Mouse (Mus musculus) lung, embryonic 16.5 days (tissue): ENCODE measurements around the gene Mrpl43. TPM values are rescaled to one million over a fixed set of nuclear protein-coding genes. Genes with fewer than 3 reads are reported as not detected.
A peak's percentile ranks its signal among the peaks of the same experiment; 100 is the strongest.

ENCODE experiments used
- ATAC-seq: fragments of 200-750 bp; cut with Nextera tagmentation; 2 replicates; pipeline ENCODE4 v1.8.0; 2017; ENCODE audit warnings: low read depth, mild to moderate bottlenecking, moderate library complexity
- H3K27ac ChIP-seq: fragments of 300-500 bp; sonication (generic); 2 replicates; pipeline ENCODE4 v1.5.1; 2014; ENCODE audit warnings: mild to moderate bottlenecking, control low read depth, low read length
- H3K27me3 ChIP-seq: fragments of 300-500 bp; sonication (generic); 2 replicates; pipeline ENCODE4 v1.6.1; 2014; ENCODE audit warnings: low read depth, low read length, mixed read lengths; ENCODE audit not compliant: control insufficient read depth, insufficient read depth
- H3K36me3 ChIP-seq: fragments of 300-500 bp; sonication (generic); 2 replicates; pipeline ENCODE4 v1.6.1; 2014; ENCODE audit warnings: low read length; ENCODE audit not compliant: control insufficient read depth, insufficient read depth
- H3K4me1 ChIP-seq: fragments of 300-500 bp; sonication (generic); replicated peaks from 2 replicates; pipeline ENCODE4 v1.6.1; 2014; ENCODE audit warnings: low read length, mixed read lengths; ENCODE audit not compliant: control insufficient read depth, insufficient read depth
- H3K4me2 ChIP-seq: fragments of 300-500 bp; sonication (generic); 2 replicates; pipeline ENCODE4 v1.6.1; 2014; ENCODE audit warnings: low read depth, low read length, control low read depth
- H3K4me3 ChIP-seq: fragments of 300-500 bp; sonication (generic); 2 replicates; pipeline ENCODE4 v1.5.1; 2014; ENCODE audit warnings: mild to moderate bottlenecking, low read length, control low read depth
- H3K9ac ChIP-seq: fragments of 300-500 bp; sonication (generic); 2 replicates; pipeline ENCODE4 v1.6.1; 2014; ENCODE audit warnings: low read length, control low read depth
- H3K9me3 ChIP-seq: fragments of 300-500 bp; sonication (generic); 2 replicates; pipeline ENCODE4 v1.6.1; 2016; ENCODE audit warnings: low read length; ENCODE audit not compliant: control insufficient read depth
- WGBS: fragments of 180-500 bp; shearing (Covaris S2); extraction: QIAGEN DNeasy Blood & Tissue Kit; methylation state at CpG from one replicate; pipeline ENCODE4 v1.1.7; 2014; 5-methylcytosine and 5-hydroxymethylcytosine counted together
- polyA plus RNA-seq: library from polyadenylated mRNA; unstranded; fragments of >200 nt; fragmentation: Nextera tagmentation; extraction: Ambion mirVana; gene quantifications from 2 replicates; pipeline ENCODE4 v1.2.1, GENCODE M21; 2015

Mrpl43 gene
- polyA plus RNA-seq, 1 experiment from 2014 or later = 65.2 TPM

DNA sequence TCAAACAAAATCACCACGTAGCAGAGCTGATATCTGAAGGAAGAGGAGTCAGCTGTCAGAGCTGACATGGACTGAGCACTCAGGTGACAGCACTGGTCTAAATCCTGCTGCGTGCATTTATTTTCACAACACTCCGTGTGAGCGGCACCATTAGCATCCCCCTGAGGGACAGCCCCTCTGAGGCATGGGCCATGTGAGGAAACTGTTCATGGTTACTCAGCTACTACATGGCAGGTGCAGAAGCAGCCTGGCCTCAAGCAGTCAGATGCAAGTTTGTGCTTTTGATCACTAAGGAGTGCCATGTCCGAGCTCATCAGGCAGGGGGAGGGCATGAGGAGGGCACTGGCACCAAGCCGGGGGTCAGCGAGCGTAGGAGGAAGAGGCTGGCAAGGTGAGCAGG, 6.6 kb downstream of the Mrpl43 start:
- no peak overlapping the region for H3K9ac ChIP-seq
- H3K4me3 ChIP-seq = no peak overlapping the region
- H3K27me3 ChIP-seq = no peaks in the 10 kb centered on the region
- no peak overlapping the region for H3K27ac ChIP-seq
- peaks cover 9% of the 10 kb centered on the region for H3K36me3 ChIP-seq
- H3K9me3 ChIP-seq = no peaks in the 10 kb centered on the region
- ATAC-seq = no peak
- H3K4me2 ChIP-seq = no peak overlapping the region
- no peaks in the 10 kb centered on the region for H3K4me1 ChIP-seq
- 79% methylated on average over 8 of the region's 8 CpGs for WGBS

DNA sequence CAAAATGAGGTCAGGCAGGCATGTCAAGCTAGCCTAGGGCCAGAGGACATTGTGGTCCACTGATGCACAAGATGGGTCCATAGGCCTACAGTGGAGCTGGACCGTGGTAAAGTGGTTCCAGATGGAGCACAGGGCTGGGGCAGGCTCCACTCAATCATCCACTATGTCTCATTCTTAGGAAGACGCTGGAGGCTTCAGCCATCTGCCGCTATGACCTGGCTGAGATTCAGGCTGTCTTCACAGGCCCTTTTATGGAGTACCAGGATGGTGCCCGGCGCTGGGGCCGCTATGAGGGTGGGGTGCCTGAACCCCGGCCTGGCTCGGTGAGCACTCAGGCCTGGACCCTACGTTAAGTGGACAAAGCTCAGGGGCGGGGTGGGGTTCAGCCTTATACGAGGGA, 8.5 kb downstream of the Mrpl43 start:
- no peaks in the 10 kb centered on the region for H3K36me3 ChIP-seq
- ATAC-seq = no peak
- no peaks in the 10 kb centered on the region for H3K9me3 ChIP-seq
- H3K4me3 ChIP-seq = no peak overlapping the region
- H3K4me1 ChIP-seq = no peaks in the 10 kb centered on the region
- H3K9ac ChIP-seq = no peak overlapping the region
- 78% methylated on average over 11 of the region's 11 CpGs for WGBS
- no peaks in the 10 kb centered on the region for H3K27me3 ChIP-seq
- H3K27ac ChIP-seq = no peak overlapping the region
- no peak overlapping the region for H3K4me2 ChIP-seq

DNA sequence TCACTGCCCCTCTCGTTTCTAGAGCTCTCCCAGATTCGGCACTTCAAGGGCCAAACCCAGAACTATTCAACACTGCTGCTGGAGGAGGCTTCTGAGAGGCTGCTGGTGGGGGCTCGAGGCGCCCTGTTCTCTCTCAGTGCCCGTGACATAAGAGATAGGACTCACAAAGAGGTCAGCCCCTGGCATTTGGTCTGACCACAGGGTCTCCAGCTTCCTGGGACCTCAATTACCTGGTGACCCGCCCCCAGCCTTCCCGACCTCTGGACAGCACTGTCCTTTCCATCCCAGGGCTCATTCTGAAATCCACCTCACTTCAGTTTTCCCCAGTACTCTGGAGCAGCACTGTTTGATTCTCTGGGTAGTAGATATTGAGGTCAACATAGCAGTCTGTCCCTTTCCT, 13.5 kb downstream of the Mrpl43 start:
- ATAC-seq = no peak
- Histone ChIP-seq H3K9me3 (no peaks in the 10 kb centered on the region), H3K27me3 (no peaks in the 10 kb centered on the region), H3K4me3 (no peak overlapping the region), H3K4me1 (peaks cover 23% of the 10 kb centered on the region), H3K36me3 (no peaks in the 10 kb centered on the region), H3K27ac (no peak overlapping the region), H3K4me2 (no peak overlapping the region), H3K9ac (no peak overlapping the region)
- 53% methylated on average over 7 of the region's 7 CpGs for WGBS

DNA sequence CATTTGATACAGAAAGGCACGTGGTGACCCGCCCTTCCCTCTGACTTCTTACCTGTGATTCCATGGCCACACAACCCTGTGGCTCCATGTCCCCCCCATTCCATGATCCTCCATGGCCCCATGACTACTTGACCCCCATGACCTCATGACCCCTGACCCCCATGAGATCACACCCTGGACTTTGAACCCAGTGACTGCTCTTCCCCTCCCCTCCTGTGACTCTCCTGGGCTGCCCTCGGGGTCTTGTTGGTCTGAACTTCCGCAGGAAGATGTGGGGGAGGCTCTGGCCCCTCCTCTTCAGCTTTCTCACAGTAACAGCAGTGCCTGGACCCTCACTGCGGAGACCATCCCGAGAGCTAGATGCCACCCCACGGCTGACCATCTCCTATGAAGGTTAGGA, 14.0 kb downstream of the Mrpl43 start:
- H3K27me3 ChIP-seq = no peaks in the 10 kb centered on the region
- no peak for ATAC-seq
- no peak overlapping the region for H3K27ac ChIP-seq
- no peaks in the 10 kb centered on the region for H3K36me3 ChIP-seq
- H3K9me3 ChIP-seq = no peaks in the 10 kb centered on the region
- 44% methylated on average over 7 of the region's 7 CpGs for WGBS
- H3K4me1 ChIP-seq = peaks cover 23% of the 10 kb centered on the region
- no peak overlapping the region for H3K4me2 ChIP-seq
- no peak overlapping the region for H3K9ac ChIP-seq
- H3K4me3 ChIP-seq = no peak overlapping the region

DNA sequence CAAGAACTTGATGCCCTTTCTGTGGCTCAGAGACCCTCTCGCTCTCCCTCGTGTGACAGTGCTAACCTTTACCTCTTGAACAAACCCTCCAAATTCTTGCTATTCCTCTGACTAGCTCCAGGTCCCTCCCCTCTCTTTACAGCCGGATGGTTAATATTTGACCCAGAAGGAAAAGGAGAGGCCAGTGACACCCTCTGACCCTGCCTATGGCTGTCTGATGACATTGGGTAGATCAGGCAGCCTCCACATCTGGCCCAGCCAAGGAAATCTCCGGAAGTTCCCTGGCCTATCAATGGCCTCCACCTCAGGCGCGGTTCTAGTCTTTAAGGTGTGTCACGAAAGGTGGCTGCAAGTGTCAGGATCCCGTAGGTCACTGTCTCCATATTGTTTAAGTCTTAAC, 15.2 kb downstream of the Mrpl43 start:
- no peaks in the 10 kb centered on the region for H3K36me3 ChIP-seq
- no peaks in the 10 kb centered on the region for H3K27me3 ChIP-seq
- WGBS = 53% methylated on average over 8 of the region's 8 CpGs
- H3K9ac ChIP-seq = no peak overlapping the region
- no peak overlapping the region for H3K4me2 ChIP-seq
- H3K4me1 ChIP-seq = peaks cover 23% of the 10 kb centered on the region
- no peak overlapping the region for H3K4me3 ChIP-seq
- no peak overlapping the region for H3K27ac ChIP-seq
- no peaks in the 10 kb centered on the region for H3K9me3 ChIP-seq
- 0 out of 2 replicates have a peak, but pooled peaks have one; percentile 5 for ATAC-seq

DNA sequence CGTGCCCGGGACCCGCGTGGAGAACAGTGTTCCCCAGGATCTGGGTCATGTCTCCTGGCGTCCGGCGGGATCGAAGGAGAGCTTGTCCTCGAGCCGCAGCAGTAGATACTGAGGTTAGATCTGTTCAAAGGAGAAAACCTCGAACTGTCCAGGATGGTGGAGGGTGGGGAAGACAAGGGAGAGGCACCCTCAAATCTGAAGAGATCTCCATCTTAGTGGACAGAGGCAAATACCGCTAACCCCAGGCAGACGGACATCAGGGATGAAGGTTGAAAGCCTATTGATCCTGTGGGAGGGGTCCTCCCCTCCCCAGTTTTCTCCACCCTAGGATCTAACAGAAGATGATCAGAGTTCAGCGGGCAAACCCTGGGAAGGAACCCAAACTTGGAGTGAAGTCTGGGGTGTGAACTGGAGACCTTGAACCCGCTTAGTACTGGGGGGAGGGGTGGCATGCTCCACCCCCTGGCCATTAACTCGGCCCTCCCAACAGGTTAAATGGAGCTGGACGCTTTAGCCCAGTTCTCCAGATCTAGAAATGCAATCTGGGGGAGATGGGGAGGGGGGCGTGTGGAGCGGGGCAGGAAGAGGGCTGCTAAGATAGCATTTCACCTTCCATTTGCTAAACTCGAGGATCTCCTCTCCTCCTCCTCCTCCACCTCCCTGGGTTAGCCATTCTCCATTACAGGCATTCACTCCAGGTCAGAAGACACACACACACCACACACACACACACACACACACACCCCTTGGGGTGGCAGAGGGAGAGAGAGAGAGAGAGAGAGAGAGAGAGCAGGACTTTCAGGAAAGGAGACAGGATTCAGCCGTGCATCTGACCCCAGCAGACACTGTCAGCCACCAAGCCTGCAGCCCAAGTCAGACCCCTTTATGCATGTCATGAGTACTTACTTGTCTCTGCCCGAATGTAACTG, 16.4 kb downstream of the Mrpl43 start:
- ATAC-seq = 0 out of 2 replicates have a peak, but pooled peaks have one; percentile 20
- Histone ChIP-seq H3K9ac (peak overlapping the region; percentile 77), H3K4me2 (peak overlapping the region; percentile 100), H3K4me3 (peak overlapping the region; percentile 69), H3K27ac (no peak overlapping the region), H3K9me3 (no peaks in the 10 kb centered on the region), H3K36me3 (no peaks in the 10 kb centered on the region), H3K4me1 (peaks cover 23% of the 10 kb centered on the region), H3K27me3 (no peaks in the 10 kb centered on the region)
- 8% methylated on average over 22 of the region's 22 CpGs for WGBS

DNA sequence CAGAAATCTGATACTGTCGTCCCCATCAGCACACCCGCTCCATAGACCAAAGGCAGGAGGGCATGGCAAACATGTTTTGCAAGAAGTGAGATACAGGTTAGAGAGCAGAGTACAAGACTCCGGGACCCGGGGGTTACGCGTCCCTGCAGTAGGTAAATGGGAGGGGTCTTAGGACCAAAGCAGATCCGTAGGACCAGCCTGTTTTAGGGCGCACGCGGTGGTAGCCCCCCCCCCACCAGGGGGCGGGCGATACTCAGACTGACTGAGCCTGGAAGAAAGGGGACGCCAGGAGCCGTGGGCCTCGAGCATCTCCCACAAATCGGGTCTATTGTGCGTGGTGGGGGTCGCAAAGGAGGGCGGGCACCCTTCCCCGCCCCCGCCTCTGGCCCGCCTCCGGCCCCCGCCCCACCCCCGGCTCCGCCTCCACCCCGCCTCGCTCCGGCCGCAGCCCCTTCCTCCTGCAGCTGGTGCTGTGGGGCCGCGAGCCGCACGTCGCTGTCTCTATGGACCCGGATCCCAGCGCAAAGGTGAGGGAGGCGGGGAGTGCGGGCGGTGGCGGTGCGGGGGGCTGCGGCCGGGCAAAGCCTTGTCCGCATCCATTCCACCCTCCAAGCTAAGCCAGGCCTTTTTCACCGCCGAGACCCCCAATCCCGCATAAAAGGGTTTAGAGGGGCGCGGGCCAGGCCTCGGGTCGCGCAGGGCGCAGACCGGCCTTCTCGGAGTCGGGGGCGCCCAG, 17.2 kb downstream of the Mrpl43 start, which contains the start of gene Sema4g:
Gene Sema4g (plus strand): TSS at position 271 of the 736 bp plus-strand sequence.
- Histone ChIP-seq H3K4me2 (peak within 1 kb of the TSS; percentile 100), H3K27me3 (no peaks in the 10 kb centered on the region), H3K9ac (peak within 1 kb of the TSS; percentile 77), H3K27ac (no peak within 1 kb of the TSS), H3K9me3 (no peaks in the 10 kb centered on the region), H3K36me3 (no peaks in the 10 kb centered on the region), H3K4me3 (peak within 1 kb of the TSS; percentile 69), H3K4me1 (peaks cover 23% of the 10 kb centered on the region)
- WGBS = under 1% methylated on average over 41 of the region's 58 CpGs
- ATAC-seq = peak; percentile 75

DNA sequence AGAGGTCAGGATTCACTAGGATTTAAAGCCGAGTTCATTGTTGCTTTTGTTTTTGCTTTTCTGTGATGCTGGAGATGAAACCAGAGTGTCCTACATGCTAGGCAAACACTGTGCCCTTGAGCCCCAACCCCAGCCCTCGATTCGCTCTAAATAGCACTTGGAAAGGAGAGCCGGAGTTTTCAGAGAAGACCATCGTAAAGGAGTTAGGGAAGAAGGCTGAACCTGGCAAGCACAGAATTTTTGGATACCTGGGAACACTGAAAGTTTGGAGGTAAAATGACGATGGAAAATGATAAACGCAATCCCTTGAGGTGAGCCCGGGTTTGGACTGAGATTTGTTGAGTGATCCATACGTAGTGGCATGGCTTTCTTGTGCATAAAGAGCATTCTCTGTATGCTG, 17.9 kb downstream of the Mrpl43 start:
- Histone ChIP-seq H3K27ac (no peak overlapping the region), H3K36me3 (no peaks in the 10 kb centered on the region), H3K4me2 (peak overlapping the region; percentile 100), H3K9me3 (no peaks in the 10 kb centered on the region), H3K4me1 (peaks cover 23% of the 10 kb centered on the region), H3K4me3 (peak overlapping the region; percentile 69), H3K9ac (peak overlapping the region; percentile 77; the same call in 1 of the 2 replicates), H3K27me3 (no peaks in the 10 kb centered on the region)
- WGBS = 22% methylated on average over 9 of the region's 9 CpGs
- no peak for ATAC-seq

DNA sequence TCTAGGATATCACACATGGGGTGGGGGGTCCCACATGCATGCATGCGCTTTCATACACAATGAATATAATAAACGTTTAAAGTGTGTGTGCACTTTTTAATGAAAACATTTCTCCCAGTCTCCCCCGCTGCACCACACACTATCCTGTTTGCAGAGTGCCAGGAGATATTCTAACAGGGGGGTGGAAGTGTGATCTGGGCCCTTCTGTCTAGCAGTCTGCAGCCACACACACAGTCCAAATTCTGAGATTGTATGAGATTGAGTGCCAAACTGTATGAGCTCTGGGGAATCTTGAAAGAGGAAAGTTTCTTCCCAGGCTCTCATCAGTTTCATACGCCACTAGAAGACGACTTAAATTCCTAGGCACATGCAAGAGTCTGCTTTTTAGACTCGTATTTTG, 18.4 kb downstream of the Mrpl43 start:
- ATAC-seq = no peak
- H3K4me2 ChIP-seq = no peak overlapping the region
- WGBS = 49% methylated on average over 6 of the region's 6 CpGs
- peaks cover 23% of the 10 kb centered on the region for H3K4me1 ChIP-seq
- no peaks in the 10 kb centered on the region for H3K27me3 ChIP-seq
- H3K9ac ChIP-seq = no peak overlapping the region
- no peak overlapping the region for H3K27ac ChIP-seq
- H3K4me3 ChIP-seq = no peak overlapping the region
- no peaks in the 10 kb centered on the region for H3K36me3 ChIP-seq
- H3K9me3 ChIP-seq = no peaks in the 10 kb centered on the region
